Mouse (Mus musculus) ES-E14 (cell line): ENCODE results near the gene Pik3cd. TPM values are rescaled to one million over a fixed set of nuclear protein-coding genes. Genes with fewer than 3 reads are reported as not detected.
"Not testable (repeated sequence)": the region's sequence is repeated elsewhere in the genome, so short reads cannot be mapped to it uniquely, and the experiment has no call there.

Source experiments
- DNase-seq: peaks from one replicate; pipeline ENCODE4 v3.0.0-alpha.2; 2013; ENCODE audit warnings: low read depth, low spot score
- H3K27ac ChIP-seq: 2 replicates; pipeline ENCODE4 v1.5.1; 2012; ENCODE audit warnings: low read depth, mild to moderate bottlenecking, low read length, moderate library complexity, mixed read lengths; ENCODE audit not compliant: poor library complexity, insufficient read depth, severe bottlenecking
- H3K36me3 ChIP-seq: 2 replicates; pipeline ENCODE4 v1.6.1; 2012; ENCODE audit warnings: mild to moderate bottlenecking, low read length, moderate library complexity, mixed read lengths; ENCODE audit not compliant: control insufficient read depth, poor library complexity, insufficient read depth, severe bottlenecking
- H3K4me1 ChIP-seq, 2 experiments: fragments of 150-350 bp in 1 of 2; sonication (generic) in 1 of 2; 2 replicates each; pipeline ENCODE4 v1.6.1; 2012; ENCODE audit warnings: low read length in 2 of 2, mild to moderate bottlenecking in 1 of 2, mixed read lengths in 1 of 2; ENCODE audit not compliant: control insufficient read depth in 2 of 2, insufficient read depth in 2 of 2, poor library complexity in 1 of 2
- H3K4me3 ChIP-seq, 2 experiments: fragments of 150-350 bp in 1 of 2; sonication (generic) in 1 of 2; 2 replicates each; pipeline ENCODE4 v1.5.1; 2012; ENCODE audit warnings: low read length in 2 of 2, low read depth in 1 of 2, mild to moderate bottlenecking in 1 of 2, mixed read lengths in 1 of 2; ENCODE audit not compliant: insufficient read depth in 1 of 2, poor library complexity in 1 of 2, severe bottlenecking in 1 of 2
- H3K9ac ChIP-seq: 2 replicates; pipeline ENCODE4 v1.6.1; 2012; ENCODE audit warnings: low read depth, mild to moderate bottlenecking, low read length, mixed read lengths; ENCODE audit not compliant: poor library complexity, insufficient read depth, severe bottlenecking
- H3K9me3 ChIP-seq: fragments of 150-350 bp; sonication (generic); 2 replicates; pipeline ENCODE4 v1.6.1; 2012; ENCODE audit warnings: low read depth, mild to moderate bottlenecking, low read length; ENCODE audit not compliant: control insufficient read depth, insufficient read depth
- CHD2 ChIP-seq: IDR thresholded peaks from 2 replicates; pipeline ENCODE4 v1.6.1; 2014; ENCODE audit warnings: mild to moderate bottlenecking, low read depth, low read length, inconsistent platforms
- HCFC1 ChIP-seq: IDR thresholded peaks from 2 replicates; pipeline ENCODE4 v1.6.1; 2012; ENCODE audit warnings: low read length, inconsistent platforms, borderline replicate concordance; ENCODE audit not compliant: insufficient read depth
- MAFK ChIP-seq: IDR thresholded peaks from 2 replicates; pipeline ENCODE4 v1.6.1; 2014; ENCODE audit warnings: mild to moderate bottlenecking, low read depth, low read length, inconsistent platforms; ENCODE audit not compliant: insufficient read depth
- ZC3H11A ChIP-seq: IDR thresholded peaks from 2 replicates; pipeline ENCODE4 v1.6.1; 2012; ENCODE audit warnings: low read depth, mild to moderate bottlenecking, inconsistent platforms, low read length, borderline replicate concordance
- ZNF384 ChIP-seq: IDR thresholded peaks from 2 replicates; pipeline ENCODE4 v1.6.1; 2012; ENCODE audit warnings: low read depth, low read length, inconsistent platforms
- in situ Hi-C, 2 experiments: fragments of 600-800 bp; cut with MboI; formaldehyde crosslinking; loops; one replicate each; pipeline ENCODE4 v1.15.1; 2025; ENCODE audit warnings: low sequenced_read_pairs in 2 of 2, inconsistent platforms in 1 of 2; ENCODE audit not compliant: unreplicated experiment in 2 of 2
- total RNA-seq: library from RNA; depleted of rRNA; stranded (reverse); fragments of 300-350 nt; gene quantifications from 2 replicates; pipeline ENCODE4 v1.2.3, GENCODE M21; 2012; rRNA removed

Gene Pik3cd
- total RNA-seq, result 6.4 and 8.0 TPM in 2 replicates

DNA sequence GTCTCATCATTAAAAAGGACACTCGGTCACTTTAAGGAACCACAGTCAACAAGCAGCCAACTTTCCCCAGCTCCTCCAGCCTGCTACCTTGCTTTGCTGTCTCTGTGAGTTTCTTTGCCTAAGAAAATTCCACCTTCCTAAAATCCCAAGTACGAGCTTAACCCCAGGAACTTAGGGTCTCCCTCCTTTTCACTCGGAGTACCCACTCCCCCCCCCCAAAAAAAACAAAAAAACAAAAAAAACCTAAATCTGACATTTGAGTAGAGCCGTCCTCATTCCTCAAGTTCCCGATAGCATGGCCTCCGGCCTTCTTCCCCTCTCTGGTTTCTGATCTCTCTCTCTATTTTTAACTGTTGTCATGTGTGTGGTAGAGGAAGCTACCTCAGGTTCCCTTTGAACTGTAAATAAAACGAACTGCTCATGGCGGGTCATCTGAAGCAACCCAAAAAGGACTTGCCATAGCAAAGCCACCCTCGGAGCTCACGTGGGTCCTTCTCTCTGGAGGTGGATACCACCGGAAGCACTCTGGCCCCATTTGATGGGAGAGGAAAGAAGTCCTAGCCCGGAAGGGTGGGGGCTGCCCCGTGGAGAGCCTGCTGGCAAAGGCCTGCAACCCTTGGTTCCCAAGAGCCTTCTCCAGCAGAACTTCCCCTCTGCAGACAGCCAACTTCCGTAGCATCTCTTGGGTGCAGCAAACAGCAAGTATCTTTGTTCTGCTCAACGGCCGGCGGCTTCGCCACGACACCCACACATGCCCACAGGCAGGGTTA is at the start of gene Pik3cd:
Gene Pik3cd (minus strand): TSS at position 362 of the 770 bp plus-strand sequence.
- in situ Hi-C loops, result no loop called here
- TF ChIP-seq ZC3H11A (no peak), MAFK (no peak), ZNF384 (no peak), CHD2 (no peak), HCFC1 (no peak)
- Histone ChIP-seq H3K9ac (no peak within 1 kb of the TSS), H3K9me3 (no peaks in the 10 kb centered on the region), H3K27ac (no peak within 1 kb of the TSS), H3K4me1 (peaks cover 0 to 3% of the 10 kb centered on the region in 2 experiments; a peak in 1 of 4 replicates), H3K4me3 (peak within 1 kb of the TSS in 1 of 2 experiments; percentile 17; a peak in 1 of 4 replicates), H3K36me3 (no peaks in the 10 kb centered on the region)
- no peak for DNase-seq

GRCm38 (mm10) chr4:149750671-149751070 is 48.3 kb upstream of the Pik3cd start:
- no peak for TF ChIP-seq ZNF384
- TF ChIP-seq ZC3H11A, result no peak
- no peak for TF ChIP-seq MAFK
- TF ChIP-seq CHD2, result no peak
- TF ChIP-seq HCFC1, result no peak
- in situ Hi-C loops, result no loop called here
- Histone ChIP-seq H3K9ac (no peak overlapping the region), H3K36me3 (peaks cover 9% of the 10 kb centered on the region), H3K4me3 (no peak overlapping the region), H3K27ac (no peak overlapping the region; the same call in 1 of the 2 replicates), H3K9me3 (no peaks in the 10 kb centered on the region), H3K4me1 (peaks cover 15 to 16% of the 10 kb centered on the region in 2 experiments)
- DNase-seq, result no peak

GRCm38 (mm10) chr4:149749663-149750015 is 47.3 kb upstream of the Pik3cd start:
- H3K4me1 ChIP-seq, result peaks cover 18 to 21% of the 10 kb centered on the region in 2 experiments
- H3K36me3 ChIP-seq, result peaks cover 15% of the 10 kb centered on the region
- in situ Hi-C loops, DNase-seq, H3K27ac ChIP-seq, H3K9me3 ChIP-seq, H3K4me3 ChIP-seq, H3K9ac ChIP-seq: not testable (repeated sequence)

DNA sequence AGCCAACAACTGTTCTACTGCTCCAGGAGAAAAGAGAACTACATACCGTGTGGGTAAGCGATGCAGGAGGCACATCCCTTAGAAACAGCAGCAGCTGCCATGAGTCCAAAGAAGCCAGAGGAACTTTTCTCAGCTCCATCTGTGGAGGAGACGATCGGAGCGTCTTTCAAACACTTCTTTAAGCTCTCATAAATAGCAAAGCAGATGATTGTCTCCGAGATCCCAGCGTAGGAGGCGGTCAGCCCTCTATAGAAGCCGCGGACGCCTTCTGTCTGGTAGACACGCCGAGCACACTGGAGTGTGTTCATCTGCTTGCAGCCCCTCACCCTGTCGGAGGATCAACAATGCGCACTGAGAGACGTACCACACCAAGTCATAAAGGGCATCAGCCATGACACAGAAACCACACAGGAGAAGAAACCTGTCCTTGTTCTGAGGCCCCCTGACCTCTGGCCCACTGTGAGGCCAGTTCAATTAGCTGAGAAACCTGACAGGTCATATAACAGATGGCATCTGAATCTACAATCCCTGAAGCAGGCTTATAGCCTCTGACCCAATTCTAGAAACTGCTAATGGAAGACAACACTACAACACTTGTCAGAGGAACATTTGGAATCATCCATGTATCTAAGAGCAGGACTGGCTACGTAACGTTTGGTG is 46.8 kb upstream of the Pik3cd start:
- in situ Hi-C loops, result no loop called here

More for the DNA sequence above, 46.8 kb upstream of the Pik3cd start:
- TF ChIP-seq MAFK (no peak), CHD2 (no peak), ZC3H11A (no peak), HCFC1 (no peak), ZNF384 (no peak)
- H3K36me3 ChIP-seq, result peaks cover 16% of the 10 kb centered on the region
- no peaks in the 10 kb centered on the region for H3K9me3 ChIP-seq
- H3K9ac ChIP-seq, result no peak overlapping the region
- H3K4me3 ChIP-seq, result no peak overlapping the region
- peaks cover 18 to 23% of the 10 kb centered on the region in 2 experiments for H3K4me1 ChIP-seq
- no peak overlapping the region for H3K27ac ChIP-seq
- DNase-seq, result no peak
